Mouse (Mus musculus) left cerebral cortex, adult 11 months (tissue): Measurements from ENCODE around the gene Tgfbr2.

Source experiments
- DNase-seq: peaks from one replicate; pipeline ENCODE4 v3.0.0; 2022; ENCODE audit warnings: low spot score

Tgfbr2 gene

DNA sequence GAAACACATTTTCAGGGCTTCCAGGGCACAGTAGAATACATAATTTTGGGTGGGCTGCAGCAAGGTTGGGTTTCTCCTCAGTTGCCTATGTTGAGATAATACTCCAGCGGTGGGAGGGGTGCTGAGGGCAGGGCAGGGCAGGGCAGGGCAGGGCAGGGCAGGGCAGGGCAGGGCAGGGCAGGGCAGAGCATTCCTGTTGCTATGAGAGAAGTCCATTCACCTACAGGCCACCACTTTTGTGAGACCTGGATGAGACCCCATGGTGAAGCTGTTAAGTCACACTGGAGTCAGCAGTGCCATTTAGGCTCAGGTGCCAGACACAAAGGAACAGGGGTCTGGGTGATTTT, 18.3 kb upstream of the Tgfbr2 start:
- no peak for DNase-seq

DNA sequence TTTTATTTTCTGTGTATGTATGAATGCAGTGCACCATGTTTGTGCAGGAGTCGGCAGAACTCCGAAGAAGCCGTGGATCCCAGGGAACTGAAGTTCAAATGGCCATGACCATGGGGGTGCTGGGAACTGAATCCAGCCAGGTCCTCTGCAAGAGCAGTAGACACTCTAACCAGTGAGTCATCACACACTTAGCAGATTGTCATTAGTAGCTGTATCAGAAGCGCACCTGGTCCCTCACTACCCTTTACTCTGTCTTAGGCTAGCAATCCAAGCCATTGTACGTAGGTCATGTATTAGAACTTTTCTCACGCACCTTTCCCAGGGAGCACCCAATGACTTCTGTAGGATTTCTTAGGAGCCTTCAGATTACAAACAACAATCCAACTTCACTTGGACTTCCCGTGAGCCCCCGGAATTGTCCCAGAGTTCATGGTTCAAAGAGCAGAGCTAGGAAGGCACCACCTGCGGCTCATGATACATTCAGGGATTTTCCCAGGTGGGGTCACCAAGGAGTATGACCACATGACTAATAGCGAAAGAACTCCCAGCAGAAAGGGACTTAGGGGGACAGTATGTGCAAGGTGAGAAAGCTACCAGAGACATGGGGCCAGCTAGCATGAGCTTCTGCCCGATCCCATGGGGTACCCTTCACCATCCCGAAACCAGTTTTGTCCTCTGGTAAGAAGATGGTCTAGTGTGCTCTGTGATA, 17.8 kb upstream of the Tgfbr2 start:
- DNase-seq = no peak

DNA sequence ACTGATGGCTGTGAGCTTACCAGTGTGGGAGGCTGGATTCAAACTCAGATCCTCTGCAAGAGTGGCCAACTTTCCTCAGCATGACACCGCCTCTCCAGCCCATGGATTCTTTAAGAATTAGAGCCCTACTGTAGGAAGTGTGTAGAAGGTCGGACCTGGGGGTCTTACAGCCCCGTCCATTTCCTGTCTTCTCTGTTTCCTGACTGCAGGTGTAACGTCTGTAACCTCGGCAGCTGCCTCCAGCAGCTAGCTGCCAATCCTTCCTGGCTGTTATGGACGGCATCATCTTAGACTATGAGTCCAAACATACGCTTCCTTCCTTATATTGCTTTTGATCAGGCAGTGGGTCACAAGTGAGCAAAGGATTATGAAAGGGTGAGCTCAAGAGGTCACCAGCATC, 17.1 kb upstream of the Tgfbr2 start:
- no peak for DNase-seq

DNA sequence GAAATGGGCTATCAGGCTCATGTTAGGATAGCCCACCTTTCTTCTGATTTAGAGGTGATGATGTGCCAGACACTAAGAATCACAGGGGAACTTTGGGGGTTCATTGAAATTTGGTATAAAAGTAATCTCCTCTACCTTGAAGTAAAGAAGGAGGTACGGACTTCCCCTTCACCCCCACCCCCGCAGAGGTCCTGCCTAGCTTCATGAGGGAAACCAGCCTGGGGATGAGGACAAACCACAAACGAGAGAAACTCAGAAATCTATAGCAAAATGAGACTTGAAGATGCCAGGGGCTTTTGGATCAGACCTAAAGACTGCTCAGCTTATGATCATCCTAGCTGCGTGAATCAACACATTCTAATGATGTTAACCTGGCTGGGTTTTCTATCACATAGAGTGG, 14.7 kb upstream of the Tgfbr2 start:
- DNase-seq = no peak

DNA sequence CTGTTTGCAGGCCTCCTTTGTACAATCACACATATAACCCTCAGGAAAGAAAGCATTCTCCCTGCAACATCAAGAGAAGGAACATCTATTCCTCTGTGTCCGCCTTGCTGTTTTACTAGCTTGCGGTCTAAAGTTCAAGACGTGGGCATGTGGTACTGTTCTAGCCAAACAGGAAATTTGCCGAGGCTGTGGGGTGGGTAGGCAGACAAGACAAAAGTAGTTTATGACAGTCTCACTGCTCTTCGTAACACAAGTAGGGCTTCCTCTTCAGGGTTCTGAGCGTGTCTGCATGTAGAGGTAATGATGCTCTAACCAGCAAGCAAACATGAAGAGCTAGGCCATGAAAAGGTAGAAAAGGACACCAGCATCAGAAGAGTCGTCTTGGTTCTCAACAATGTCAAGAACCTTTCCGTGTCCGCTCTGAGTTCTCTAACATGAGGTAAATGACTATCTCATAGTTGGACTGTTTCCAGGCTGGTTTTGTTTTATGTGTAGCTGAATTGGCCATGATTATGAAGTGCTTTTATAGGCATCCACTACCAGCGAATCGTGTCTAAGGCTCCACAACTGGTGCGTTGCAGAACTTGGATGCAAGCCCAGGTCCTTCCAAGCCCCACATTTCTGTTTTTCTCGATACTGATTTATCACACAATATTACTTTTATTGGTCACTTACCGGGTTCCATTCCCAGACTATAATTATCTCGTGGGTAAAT, 13.9 kb upstream of the Tgfbr2 start:
- DNase-seq = no peak

DNA sequence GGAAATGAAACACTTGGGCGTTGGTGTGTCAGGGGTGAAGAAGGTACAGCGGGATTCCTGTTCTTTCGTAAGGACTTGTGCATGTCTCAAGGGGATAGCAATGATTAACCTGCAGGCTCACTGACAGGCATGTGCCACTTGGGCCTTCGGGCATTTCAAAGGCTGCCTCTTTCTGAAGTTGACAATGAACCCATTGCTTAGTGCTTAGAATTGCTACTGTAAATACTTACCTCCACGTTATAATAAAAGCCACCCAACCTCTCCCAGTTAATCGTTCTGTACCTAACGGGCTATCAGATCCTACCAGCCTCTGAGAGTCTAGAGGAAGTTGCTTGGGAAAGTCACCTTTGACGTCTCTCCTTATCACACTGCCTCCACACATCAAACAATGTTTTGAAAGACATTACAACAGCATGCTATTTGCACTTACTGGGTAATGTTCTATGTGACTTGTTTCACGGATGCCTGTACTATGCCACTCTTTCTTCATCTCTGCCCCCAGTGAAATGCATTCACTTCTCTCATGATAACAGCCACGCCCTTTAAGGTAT, 12.1 kb upstream of the Tgfbr2 start:
- DNase-seq = no peak

DNA sequence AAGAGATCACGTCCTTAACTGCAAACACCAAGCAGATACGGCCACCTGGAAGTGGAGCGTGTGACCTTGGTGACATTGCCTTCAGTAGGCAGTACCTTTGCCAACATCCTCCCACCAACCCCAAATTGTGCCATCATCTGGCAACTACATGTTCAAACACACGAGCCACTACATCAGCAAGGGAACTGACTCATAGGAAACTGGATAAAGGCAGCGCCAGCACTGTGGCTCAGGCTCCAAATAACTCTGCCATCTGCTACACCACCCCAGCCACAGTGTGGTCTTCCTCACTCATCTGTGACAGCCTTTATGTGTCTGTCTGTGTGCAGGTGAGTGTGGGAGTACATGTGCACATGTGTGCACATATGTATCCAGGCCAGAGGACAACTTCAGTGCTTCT, 9.7 kb upstream of the Tgfbr2 start:
- no peak for DNase-seq

DNA sequence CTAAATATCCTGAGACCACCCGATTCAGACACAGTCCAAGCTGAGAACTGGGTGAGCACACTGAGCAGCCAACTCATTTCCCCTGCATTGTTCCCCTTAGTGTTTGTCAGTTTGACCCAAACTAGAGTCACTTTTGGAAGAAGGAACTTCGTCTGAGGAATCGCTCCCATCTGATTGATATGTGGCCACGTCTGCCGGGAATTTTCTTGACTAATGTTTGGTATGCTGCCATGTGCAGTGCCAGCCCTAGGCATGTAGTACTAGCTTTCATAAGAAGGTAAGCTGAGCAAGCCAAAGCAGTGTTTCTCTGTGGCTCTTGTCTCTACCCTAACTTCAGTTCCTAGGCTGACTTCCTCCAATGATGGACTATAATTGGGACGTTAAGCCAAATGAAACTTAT, 7.9 kb upstream of the Tgfbr2 start:
- DNase-seq = no peak

DNA sequence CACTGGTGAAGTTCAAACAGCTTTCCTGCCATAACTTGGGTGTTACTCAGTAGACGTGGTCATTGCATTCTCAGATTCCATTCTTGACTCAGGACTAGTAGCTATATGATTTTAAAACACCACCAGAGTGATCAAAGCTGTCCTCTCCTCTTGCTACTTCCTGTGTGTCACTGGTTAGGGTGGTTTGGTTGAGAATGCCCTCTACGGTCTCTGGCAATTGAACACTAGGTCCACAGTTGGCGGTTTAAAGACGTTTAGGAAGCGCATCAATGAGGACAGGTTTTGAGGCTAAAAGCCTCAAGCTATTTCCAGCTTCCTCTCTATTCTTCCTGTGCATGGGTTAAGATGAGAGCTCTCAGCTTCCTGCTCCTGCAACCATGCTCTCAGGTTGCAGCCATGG, 6.4 kb upstream of the Tgfbr2 start:
- DNase-seq = no peak

DNA sequence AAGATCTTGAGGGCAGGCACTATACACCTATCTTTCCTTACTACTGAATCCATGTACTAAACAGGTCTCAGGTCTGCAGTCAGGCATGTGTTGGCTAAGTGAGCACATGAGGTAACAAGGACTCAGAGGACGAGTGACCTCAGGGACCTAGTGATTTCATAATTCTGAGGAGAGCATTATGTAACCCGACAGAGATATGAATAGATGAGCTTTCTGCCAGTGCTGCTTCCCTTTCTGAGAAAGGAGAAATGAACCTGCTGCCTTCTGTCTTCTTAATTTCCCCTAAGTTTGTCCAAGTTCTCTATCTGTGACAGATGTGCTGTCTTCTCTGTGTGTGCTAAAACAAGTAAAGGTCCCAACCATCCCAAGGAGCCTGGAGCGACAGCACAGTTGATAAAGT, 3.0 kb upstream of the Tgfbr2 start:
- DNase-seq = no peak

DNA sequence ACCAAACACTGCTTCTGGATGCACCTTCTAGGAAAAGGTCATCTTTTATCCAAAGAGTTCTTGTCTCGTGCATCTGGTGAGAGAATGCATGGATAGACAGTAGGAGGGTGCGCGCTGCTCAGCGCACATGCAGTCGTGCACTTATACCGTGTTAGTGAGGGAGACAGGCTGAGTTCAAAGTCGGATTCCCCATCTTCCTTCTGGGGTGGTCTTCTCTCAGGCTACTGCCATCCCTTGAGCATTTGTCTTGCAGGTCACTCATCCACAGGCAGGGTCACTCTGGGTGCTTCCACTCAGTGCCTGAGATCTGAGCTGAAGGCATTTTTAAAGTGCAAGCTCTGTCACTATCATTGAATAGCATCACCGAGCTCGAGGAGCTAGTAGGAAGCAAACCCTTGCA, 1.9 kb upstream of the Tgfbr2 start:
- DNase-seq = no peak

DNA sequence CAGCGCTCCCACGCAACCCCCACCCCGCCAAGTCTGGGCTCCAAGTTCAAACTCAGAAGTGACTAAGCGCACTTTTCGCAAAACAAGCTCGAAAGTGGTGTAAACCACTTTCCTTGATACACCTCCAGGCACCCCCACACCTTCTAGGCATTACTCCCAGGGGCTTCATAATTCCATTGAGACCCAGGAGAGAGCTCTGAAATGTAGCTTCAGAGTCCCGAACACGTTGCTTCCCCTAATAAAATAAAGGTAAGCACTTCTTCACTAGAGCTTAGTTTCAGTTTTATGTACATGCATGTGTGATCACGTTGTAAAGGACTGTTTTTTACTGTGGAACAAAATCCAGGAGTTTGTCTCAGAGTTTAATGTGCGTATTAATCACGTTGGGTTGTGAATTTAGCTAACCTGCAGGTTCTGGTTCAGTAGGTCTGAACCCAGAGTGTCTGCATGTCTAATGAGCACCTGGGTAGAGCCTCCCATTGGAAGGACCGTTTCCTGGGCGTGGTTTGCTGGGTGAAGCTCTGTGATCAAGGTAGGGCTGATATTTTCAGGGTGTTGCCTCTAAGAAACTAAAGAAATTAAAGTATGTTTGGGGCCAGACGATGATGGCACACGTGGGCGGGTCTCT, 442 bp upstream of the Tgfbr2 start:
- DNase-seq = no peak

DNA sequence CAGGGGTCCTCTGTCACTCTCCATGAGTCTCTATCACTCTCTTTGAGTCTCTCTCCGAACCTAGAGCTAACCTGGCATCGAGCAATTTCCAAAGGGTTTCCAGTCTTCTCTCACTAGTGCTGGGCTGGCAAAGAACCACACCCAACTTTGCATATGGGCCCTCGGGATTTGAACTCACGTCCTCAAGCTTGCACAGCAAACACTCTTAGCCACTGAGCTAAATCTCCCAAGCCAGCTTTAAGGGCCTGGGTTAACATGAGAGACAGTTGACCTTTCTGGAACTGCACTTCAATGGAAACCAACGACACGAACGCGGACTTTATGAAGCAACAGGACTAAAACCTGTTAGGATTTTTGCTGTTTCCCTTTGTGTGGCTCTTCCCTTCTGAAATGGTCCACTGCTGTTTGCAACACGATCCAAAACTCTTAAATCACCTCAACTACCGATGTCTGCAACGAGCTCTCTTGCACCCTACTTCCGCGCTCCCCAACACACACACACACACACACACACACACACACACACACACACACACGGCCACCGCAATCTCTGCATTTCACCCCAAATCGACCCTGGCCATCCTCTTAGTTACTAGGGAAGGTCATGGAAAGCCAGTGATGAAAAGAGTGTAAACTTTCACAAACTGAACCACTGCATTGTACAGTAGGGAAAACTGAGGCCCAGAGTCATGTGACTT, 1.5 kb downstream of the Tgfbr2 start:
- DNase-seq = no peak

DNA sequence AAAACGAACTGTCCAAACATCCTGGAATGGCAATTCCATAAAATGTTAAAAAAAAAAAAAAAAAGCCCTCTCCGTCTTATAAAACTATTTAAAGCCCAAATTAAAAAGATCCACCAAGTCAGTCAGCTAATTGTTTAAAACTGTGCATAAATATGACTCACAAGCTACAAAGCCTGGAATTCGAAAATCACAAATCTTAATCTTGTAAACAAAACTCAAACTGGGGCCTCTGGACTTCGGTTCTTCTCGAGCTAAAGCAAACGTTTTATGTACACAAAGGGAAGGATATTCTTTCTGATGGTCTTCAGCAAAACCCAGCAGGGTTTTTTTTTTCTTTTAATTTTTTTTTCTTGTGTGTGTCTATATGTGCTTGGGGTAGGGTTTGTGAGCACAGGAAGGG, 2.1 kb downstream of the Tgfbr2 start:
- DNase-seq = no peak

DNA sequence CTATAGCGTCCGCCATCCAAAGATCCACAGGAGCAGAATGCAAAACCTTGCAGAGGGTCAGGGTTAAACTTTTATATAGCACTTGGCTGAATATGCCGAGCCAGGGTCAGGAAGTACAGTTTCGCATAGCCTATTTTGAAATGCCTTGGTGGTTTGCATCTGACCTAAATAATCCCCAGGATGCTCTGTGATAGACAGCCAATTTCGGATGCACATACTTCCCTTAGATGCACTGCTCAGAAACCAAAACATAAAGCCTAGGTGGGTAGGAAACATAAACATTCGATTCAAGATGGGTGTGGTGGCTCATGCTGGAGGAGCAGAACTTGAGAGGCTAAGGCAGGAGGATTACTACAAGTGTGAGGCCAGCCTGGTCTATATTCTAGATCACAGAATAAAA, 6.1 kb downstream of the Tgfbr2 start:
- DNase-seq = no peak

DNA sequence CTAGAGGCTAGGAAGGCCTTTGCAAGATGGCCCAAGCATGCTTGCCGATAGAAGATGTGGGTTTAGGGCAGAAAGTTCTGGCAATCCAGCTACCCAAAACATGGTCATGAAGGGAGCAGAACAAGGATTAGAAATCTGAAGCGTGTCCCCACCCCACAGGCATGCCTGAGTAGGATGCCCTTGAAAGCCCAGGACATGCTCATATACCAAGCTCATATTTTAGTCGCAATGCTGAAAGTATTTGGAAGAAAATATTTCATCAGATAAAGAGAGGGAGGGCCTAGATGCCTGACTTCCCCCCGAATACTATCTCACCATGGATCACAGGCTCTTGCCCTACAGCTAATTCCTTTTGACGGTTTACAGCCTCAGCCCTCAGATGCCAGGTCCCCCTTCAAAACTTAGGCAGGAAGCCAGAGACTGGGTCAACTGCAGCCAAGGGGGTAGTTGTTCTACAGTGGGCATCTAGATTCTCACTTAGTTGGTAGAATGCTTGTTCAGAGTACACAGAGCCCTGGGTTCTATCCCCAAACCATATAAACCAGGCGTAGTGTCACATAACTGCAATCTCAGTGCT, 7.8 kb downstream of the Tgfbr2 start:
- DNase-seq = no peak

DNA sequence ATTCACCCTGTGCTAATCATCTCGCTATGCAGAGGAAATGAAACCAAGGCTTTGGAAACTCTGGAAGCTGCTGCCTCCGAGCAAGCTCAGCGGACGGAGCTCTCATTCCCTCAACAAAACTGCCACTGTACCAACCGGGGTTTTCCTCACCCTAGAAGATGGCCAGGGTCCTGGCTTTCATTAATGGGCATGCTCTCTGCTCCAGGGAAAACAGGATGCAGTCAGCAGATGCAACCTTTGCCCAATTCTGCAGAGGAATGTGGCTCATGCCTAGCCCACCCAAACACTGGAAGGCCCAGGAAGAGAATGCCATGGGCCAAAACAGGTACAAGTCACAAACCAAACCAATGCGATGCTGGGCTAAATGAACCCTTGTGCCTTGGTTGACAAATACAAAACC, 8.8 kb downstream of the Tgfbr2 start:
- DNase-seq = no peak

DNA sequence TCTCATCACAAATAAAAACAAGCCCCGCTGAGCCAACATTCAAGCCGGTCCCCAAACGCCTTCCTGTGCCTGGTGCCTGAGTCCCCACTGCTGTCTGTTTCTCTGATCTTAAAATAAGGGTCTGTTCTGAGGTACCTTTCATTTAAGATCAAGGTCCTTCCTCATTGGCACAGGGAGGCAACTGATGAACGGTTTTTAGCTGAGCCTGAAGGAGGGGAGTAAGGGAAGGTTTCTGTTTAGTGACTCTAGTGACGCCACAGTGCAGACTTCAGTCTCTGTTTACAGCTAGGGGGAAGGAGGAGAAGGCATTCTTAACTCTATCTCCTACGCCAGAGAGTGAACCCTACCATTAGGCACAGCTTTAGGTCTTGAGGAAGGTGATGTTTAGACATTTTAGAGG, 11.3 kb downstream of the Tgfbr2 start:
- DNase-seq = no peak

DNA sequence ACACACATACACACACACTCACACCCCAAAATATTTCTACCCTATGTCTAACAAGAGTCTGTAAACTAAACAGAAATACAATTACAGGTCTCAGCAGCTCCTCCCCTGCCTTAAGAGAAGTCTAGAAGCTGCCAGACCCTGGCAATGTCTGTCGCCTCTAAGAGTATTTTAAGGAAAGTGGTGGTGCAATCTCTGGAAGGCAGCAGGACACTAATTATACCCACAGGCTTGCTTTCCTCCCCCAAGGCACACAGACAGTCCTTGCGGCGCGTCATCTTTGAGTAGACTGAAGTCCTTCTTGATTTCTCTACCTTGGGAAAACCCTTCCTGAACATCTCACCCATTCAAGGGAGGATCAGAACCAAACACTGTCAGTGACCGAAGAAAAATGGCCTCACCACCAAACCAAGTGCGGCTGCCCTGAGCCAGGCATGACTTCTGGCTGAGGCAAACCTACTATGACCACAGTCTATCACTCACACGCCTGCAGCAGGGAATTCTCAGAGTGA, 12.2 kb downstream of the Tgfbr2 start:
- DNase-seq = no peak

DNA sequence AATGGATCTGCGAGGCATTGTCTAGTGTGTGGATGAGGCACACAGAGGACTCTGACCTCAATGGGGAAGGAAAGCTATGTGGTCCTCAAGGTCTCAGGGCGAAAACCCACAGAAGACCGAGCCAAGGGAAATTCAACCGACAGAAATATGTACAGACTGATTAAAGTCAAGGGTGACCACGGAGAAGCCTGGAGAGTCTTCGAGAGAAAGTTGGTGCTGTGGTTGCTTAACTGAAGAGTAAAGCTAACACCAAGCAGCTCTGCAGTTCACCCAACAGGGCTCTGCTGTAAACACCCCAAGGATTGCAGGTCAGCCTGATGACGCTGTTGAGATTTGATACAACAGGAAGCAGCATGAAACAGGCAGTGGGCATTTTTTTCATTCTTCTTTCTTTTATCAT, 14.3 kb downstream of the Tgfbr2 start:
- no peak for DNase-seq

DNA sequence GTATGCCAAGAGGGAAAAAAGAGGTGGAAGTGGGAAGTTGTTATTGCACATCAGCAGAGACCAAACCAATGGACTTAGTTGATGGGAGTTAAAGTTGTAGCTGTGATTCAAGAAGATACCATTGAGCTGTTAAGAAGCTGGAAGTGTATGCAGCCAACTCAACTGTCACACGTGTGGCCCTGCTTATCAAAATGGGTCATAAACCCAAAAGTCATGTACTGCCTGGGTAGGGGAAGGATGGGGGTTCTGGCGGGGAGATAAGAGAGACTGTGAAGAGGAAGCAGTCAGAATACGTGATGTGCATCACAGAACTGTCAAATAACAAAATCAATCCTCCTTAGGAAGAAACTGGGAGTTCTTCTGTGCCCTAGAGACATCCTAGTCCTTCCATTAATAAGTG, 15.1 kb downstream of the Tgfbr2 start:
- DNase-seq = no peak

DNA sequence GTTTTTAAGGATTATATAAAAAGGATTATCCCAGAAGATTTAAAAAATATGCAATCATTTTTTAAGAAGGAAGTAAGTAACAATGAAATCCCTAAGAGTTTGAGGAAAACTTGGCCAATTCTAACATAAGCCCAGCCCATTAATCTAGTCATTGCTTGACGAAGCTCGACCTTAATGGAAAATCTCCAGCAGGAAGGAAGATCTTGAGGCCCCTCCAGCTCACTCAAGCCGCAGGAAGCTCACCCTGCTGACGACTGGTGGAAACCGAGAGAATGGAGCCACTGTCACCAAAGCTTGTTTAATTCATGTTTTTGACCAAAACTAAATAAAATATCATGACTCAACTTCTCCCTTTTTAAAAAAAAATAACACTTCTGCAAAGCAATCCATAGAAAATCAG, 18.7 kb downstream of the Tgfbr2 start:
- no peak for DNase-seq
